Mouse (Mus musculus): ENCODE measurements around the gene Fignl1.

DNA sequence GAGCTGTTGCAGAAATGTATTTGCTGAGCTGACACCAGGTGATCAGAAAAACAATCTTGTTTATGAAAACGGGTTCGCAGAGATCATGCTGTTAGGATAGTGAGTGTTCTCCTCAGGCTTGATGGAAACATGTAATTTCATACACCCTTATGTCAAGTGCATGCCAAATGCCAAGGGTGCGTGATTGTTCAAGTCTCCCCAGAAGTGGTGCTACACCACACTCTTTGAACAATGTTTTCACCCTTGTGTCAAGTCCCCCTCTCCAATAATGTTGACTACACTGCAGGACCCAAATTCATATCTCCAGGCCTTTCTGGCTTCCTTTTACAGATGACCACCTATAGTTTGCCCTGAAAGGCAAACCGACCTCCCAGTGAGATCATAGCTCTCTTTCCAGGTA lies 39.7 kb upstream of the Fignl1 start:
- no peak for TF ChIP-seq CTCF (IDR thresholded peaks at IDR 0.05; ENCODE audit: borderline replicate concordance, insufficient read depth, low read depth, low read length)
- TF ChIP-seq POLR2A (IDR thresholded peaks at IDR 0.05; ENCODE audit: borderline replicate concordance, insufficient read depth, low read length): no peak
